Mouse (Mus musculus): ENCODE data around the gene Rab29. TPM values are rescaled to one million over a fixed set of nuclear protein-coding genes. Genes with fewer than 3 reads are reported as not detected.
A peak's percentile ranks its signal among the peaks of the same experiment; 100 is the strongest.
"Not testable (repeated sequence)": the region's sequence is repeated elsewhere in the genome, so short reads cannot be mapped to it uniquely, and the experiment has no call there.

Rab29 gene
- total RNA-seq, 2 experiments from 2014 or later, result 7.3 to 8.0 TPM

DNA sequence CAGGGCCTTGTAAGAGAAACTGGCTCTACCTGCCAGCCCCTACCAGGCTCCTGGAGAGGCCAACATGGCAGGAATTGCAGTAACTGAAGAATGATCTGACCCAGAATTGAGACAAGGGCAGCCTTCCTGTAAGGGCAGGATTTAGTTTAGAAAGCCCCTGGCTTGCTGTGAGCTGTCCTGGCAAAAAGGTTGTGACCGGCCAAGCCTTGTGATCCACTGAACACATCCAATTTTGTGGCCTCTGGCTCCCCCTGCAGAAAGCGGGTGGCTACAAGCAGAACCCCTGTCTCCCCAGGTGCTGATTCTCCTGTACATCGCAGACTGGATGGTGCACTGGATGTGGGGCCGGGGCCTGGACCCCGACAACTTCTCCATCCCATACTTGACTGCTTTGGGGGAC, 20.8 kb upstream of the Rab29 start:
- peak; percentile 51 to 69 for DNase-seq (ENCODE audit: extremely low spot score in 1 of 2, low spot score in 1 of 2)

DNA sequence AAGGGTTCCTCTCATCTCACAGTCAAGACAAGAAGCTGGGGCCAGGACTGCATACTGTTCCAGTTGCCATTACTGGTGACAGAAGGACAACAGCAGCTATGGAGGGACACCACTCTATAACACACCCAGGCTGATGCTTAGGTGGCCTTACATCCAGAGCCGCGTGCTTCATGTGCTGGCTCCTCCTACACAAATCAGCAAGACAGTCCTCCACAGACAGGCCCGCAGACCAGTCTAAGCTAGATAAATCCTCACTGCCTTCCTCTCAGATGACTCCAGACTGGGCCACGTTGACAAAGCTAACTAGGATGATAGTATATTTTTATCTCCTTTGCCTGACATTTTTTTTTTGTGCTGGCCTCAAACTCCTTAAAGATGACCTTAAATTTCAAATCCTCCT, 5.2 kb upstream of the Rab29 start:
- no peak for DNase-seq (ENCODE audit: extremely low spot score in 1 of 2, low spot score in 1 of 2)

GRCm38 (mm10) chr1:131865596-131865995, 1.4 kb upstream of the Rab29 start:
- DNase-seq (ENCODE audit: extremely low spot score in 1 of 2, low spot score in 1 of 2), result no peak

- no peak for DNase-seq (ENCODE audit: extremely low spot score in 1 of 2, low spot score in 1 of 2)
Measured at GRCm38 (mm10) chr1:131866304-131866999, 572 bp upstream of the Rab29 start.

DNA sequence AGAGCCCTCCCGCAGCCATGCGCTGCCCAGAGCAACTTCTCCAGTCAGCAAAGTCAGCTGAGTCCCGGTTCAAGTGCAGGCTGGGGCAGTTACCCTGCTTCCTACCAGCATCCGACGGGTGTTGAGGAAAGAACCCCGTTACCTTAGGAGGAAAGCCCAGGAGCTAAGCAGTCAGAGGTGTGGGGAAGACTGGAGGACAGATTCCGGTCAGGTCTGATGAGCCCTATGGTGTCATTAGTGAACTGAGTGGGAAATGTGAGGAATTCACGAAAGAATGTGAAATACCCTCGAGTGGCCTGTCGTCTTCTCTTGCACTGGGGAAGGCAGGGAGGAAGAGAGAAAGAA, 894 bp downstream of the Rab29 start:
- DNase-seq (ENCODE audit: extremely low spot score in 1 of 2, low spot score in 1 of 2), result no peak

DNA sequence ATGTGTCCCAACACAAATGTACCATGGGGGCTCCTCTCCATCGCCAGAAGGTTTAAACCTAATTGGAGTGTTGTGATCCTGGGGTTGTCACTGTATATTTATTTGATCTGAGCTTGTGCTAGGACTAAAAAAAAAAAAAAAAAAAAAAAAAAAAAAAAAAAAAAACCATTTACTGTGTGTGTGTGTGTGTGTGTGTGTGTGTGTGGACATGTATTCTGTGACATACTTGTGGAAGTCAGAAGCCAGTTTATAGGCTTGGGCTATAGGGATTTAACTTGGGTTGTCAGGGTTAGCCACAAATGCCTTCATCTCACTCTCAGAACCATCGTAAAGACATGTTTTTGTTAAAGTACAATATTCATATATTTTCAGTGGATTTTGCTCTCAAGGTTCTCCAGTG, 2.5 kb downstream of the Rab29 start:
- DNase-seq (ENCODE audit: extremely low spot score in 1 of 2, low spot score in 1 of 2), result no peak

DNA sequence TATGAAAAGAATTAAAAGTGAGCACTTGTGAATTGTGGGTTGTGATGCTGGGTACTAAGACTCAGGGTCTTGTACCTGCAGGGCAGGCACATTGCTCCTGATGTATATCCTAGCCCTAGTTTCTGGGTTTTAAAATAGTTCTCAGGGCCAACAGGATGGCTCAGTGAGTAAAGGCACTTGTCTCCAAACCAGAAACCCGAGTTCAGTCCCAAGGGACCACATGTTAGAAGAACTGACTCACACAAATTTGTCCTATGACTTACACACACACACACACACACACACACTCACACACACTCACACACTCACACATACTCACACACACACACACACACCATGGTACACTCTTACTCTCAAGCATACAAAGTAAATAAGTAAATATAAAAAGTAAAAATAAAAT, 5.8 kb downstream of the Rab29 start:
- DNase-seq (ENCODE audit: extremely low spot score in 1 of 2, low spot score in 1 of 2), result no peak

DNA sequence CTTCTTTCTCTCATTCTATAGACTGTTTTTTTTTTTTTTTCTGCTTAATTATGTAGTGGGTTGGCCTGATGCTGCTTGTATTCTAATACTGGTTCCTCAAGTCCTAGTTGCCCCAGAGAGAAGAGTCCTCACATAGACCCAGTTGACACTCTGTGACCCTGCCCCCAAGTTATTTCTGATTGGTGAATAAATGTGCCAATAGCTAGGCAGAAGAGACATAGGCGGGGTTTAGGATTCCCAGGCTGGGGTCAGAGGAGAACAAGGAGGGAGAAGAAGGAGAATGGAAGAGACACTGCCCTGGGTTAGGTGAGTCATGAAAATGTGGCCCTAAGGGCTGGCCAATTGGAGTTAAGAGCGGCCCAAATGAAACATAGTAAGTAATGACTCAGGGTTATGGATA, 12.8 kb downstream of the Rab29 start:
- DNase-seq (ENCODE audit: extremely low spot score in 1 of 2, low spot score in 1 of 2), result no peak

- no peak for DNase-seq (ENCODE audit: extremely low spot score in 1 of 2, low spot score in 1 of 2)
Measured at GRCm38 (mm10) chr1:131882787-131883186, 15.8 kb downstream of the Rab29 start.

GRCm38 (mm10) chr1:131886173-131886572, 19.1 kb downstream of the Rab29 start:
- DNase-seq (ENCODE audit: extremely low spot score in 1 of 2, low spot score in 1 of 2), result no peak

DNA sequence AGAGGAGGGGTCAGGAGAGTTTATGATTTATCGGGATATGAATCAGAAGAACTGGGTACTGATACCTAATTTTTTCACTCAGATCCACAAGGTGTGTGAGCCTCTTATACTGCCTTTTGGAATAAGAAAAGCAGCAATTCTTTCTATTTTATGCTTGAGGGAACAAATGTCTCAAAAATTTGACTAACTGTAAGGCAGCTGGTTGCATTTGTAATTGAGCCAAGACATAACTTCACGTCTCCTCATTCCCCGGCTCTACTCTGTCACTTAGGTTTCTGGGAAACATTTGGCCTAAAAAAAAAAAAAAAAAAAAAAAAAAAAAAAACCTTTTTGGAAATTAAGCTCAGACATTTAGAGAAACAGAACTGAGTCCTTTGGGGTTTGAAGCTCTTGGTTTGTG, 19.6 kb downstream of the Rab29 start:
- DNase-seq (ENCODE audit: extremely low spot score in 1 of 2, low spot score in 1 of 2), result no peak

DNA sequence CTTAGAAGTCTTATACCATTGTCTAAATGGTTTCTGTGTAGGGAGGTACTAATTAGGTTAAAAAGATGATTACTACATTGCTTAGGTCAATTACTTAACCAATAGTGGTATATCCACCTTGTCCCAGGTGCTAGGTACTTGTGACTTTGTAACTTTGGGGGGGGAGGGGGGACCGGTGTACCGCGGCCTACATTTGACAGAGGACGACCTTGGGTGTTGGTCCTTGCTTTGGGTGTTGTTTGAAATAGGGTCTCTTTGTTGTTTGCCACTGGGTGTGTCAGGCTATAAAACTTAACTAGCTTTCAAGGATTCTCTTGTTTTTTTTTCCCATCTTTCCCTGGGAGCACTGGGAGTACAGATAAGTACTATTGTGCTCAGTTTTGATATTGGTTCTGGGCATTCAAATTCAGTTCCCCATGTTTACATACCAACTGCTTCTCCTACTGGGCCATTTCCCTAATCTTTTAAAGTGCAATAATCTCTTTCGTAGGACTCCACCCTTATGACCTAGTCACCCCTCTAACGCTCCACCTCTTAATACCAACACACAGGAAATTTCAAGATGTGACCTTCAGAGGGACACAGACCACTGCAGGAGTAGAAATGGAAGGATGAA, 23.1 kb downstream of the Rab29 start:
- no peak for DNase-seq (ENCODE audit: extremely low spot score in 1 of 2, low spot score in 1 of 2)

DNA sequence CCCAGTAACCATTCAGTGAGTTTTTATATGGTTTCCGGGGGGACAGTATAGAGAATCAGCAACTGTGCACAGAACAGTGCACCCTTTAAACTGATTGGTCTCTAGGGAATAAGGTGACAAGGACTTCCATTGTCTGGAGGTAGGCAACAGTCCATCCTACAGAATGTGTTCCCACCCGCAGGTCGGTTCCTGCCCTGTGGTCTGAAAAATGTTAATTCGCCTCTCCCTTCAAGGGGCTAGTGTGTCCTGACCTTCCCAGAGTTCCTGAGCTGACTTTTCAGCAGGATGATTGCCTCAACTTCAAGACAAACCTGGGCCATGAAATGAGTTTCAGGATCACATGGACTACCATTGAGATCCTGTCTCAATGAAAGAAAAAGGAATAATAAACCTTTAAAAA, 24.4 kb downstream of the Rab29 start:
- no peak for DNase-seq (ENCODE audit: extremely low spot score in 1 of 2, low spot score in 1 of 2)

- no peak for DNase-seq (ENCODE audit: extremely low spot score in 1 of 2, low spot score in 1 of 2)
Measured at GRCm38 (mm10) chr1:131902679-131903078, 35.7 kb downstream of the Rab29 start.

DNA sequence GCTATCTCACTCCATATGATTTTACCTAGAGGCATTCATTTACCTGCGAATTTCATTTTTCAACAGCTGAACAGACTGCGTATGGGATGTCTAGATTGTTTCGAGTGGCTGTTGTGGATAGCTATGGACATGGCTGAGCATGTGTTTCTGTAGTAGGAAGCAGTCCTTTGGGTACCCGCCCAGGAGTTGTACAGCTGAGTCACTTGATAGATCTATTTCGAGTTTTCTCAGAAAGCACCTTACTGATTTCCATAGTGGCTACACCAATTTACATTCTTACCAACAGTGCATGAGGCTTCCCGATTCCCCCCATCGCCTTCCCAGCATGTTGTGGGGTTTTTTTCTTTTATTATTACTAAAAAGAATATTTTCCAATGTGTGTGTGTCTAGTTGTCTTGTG, 36.2 kb downstream of the Rab29 start:
- no peak for DNase-seq (ENCODE audit: extremely low spot score in 1 of 2, low spot score in 1 of 2)

DNA sequence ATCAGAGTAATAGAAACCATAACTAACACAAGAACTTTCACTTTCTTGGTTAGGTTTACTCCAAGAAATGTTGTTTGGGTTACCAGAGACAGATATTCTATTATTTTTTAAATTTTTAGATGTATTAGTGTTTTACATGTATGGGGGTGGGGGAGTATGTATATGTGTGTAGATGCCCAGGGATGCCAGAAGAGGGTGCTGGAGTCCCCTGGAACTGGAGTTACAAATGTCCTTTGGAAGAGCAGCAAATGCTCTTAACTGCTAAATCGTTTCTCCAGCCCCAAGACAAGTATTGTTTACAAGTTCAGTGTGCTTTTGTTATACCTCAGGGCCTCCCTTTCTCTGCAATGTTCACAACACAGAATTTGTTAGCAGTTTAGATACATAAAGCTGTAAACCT, 38.5 kb downstream of the Rab29 start:
- DNase-seq (ENCODE audit: extremely low spot score in 1 of 2, low spot score in 1 of 2), result no peak

GRCm38 (mm10) chr1:131908456-131908855, 41.4 kb downstream of the Rab29 start:
- DNase-seq (ENCODE audit: extremely low spot score in 1 of 2, low spot score in 1 of 2), result no peak

DNA sequence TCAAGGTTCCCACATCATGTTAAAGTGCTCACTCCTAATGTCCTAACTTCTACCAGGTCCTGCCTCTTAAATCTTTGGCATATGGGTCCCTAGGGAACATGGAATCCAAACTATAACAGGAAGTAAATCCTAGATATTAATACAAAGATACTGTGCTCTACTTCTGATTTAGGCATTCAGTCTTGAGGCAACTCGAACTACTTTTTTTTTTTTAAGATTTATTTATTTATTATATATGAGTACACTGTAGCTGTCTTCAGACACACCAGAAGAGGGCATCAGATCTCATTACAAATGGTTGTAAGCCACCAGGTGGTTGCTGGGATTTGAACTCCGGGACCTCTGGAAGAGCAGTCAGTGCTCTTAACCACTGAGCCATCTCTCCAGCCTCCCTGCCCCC, 42.2 kb downstream of the Rab29 start:
- DNase-seq (ENCODE audit: extremely low spot score in 1 of 2, low spot score in 1 of 2), result not testable (repeated sequence)

DNA sequence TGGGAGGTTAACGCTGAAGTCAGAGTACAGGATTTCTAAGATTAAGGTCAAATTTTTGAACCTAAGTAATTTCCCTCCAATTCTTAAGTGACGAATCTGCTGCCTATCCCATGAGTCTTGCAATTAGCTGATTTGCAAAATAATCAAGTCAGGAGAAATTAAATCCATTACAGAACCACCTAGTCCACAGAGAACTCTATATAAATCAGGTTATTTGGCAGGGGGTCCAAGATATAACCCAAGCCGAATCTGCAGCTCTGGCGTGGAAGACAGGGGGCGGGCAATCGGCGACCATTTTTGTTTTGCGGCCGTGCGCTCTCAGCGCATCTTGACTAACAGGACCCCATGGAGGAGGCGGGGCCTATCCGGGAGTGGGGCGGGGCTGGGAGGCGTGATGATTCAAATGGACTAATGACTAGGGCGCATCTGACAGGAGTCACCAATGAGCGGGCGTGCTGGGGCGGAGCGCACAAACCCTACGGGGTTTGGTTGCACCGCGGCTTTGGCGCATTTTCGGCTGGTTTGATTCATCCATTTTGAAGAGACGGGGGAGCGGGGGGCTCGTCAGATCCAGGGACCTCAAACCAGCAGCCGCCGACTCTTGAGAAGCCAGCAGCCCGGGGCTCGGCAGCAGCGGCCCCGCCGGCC, 43.1 kb downstream of the Rab29 start, which contains the start of gene Nucks1:
Gene Nucks1 (plus strand): TSS at position 534 of the 648 bp plus-strand sequence.
- DNase-seq (ENCODE audit: extremely low spot score in 1 of 2, low spot score in 1 of 2), result peak; percentile 87 to 92

DNA sequence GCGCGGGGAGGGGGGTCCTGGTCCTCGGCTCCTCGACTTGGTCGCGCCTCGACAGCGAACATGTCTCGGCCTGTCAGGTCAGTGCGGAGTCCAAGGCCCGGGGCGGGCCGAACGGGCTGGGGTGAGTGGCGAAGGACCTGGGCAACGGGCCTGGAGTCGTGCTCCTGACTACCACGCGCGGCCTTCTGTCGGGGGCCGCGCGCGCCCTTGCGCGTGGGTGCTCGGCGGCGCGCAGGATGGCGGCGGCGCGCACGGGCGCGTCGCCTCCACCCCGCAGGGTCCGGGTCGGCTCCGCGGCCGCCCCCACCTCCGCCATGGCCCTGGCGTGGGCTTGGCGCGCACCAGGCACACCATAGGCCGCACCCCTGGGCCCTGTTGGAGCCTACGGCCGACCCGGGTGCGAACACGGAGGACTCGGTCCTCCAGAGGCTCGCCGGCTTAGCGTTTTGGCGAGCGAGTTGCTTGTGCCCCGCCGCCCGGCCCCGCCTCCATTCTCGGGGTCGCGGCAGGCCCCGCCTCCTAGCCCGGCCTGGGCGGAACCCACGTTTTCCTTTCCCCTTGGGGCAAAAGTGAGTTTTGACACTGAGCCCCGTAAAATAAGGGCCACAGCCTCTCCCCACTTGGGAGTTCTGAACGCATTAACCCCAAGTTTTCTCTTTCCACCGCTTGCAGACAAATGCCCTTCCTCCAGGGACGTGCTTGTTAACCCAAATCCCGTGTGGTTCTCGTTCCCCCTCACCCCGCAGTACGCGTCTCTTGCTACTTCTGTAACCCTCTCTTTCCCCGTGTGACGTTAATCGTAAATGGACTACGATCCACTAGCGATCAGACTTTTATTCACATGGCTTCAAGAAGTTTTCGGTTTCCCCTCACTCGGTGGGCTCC, 43.9 kb downstream of the Rab29 start:
- DNase-seq (ENCODE audit: extremely low spot score in 1 of 2, low spot score in 1 of 2), result peak; percentile 52 to 63

DNA sequence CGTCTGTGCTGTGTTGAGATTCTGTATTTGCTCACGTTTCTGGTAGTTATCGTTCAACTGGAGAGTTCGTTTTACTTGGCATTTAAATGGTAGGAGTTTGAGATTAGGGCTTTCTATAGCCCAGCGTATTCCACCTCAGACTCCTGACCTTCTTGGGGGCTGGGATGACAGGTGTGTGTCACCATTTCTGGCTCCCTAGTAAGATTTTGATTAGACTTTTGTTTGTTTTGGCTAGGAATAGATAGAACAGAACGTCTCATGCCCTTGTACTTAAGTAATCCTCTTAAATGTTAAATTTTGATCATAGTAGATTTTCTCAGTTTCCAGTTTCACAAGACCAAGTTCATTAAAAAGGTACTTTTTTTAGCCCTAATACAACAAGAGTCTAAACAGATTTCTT, 50.6 kb downstream of the Rab29 start:
- no peak for DNase-seq (ENCODE audit: extremely low spot score in 1 of 2, low spot score in 1 of 2)
